Mouse (Mus musculus): ENCODE measurements at regions not wholly inside any gene's neighbourhood (a gene's known extent, or its start where the extent isn't known, plus 50 kb on each side); places are given as distances from the start of the nearest gene placed in this dataset.

DNA sequence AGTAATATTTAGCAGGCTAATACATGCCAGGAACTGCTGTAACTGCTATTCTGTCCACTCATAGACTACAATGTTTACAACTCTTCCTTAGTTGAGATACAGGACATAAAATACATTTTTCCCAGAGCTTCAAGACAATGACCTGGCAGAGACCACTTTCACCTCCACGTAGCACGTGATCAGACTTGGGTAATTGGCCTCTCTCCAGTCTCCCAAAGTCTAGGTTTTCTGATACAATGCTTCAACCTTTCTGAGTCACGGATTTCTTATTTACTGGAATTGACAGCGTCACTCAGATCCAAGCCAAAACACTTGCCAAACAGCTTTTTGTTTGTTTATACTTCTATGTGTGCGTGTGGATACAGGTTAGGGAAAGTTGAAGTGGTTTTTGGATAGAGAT is 183.2 kb downstream of the Csl start:
- TF ChIP-seq CTCF (IDR thresholded peaks at IDR 0.05; ENCODE audit: control insufficient read depth, insufficient read depth, insufficient replicate concordance, low read depth, low read length) (no peak), POLR2A (IDR thresholded peaks at IDR 0.05; ENCODE audit: control insufficient read depth, low read depth, low read length) (no peak)
